ENCODE assay signal across 7 mouse cellular contexts in genomic region chr4:131920141-131920594, GRCm38 (mm10). TPM values are rescaled to one million over a fixed set of nuclear protein-coding genes. Genes with fewer than 3 reads are reported as not detected.
DNase-seq lines count a peak whose midpoint lies in the region; ATAC-seq lines count a peak whose summit lies in the region.

No protein-coding gene starts in this region.

- peaks cover 11% of the 10 kb centered on the region for H3K27me3 ChIP-seq in heart, embryonic 14.5 days (ENCODE audit: control insufficient read depth, insufficient read depth, low read length)
- peaks cover 100% of the 10 kb centered on the region for H3K27me3 ChIP-seq in midbrain, embryonic 12.5 days

- 1% methylated on average over 46 of the region's 51 CpGs for WGBS in heart, embryonic 14.5 days
- 1% methylated on average over 42 of the region's 51 CpGs for WGBS in midbrain, embryonic 12.5 days

- H3K4me1 ChIP-seq in heart, embryonic 14.5 days (ENCODE audit: control insufficient read depth in 2 of 2, insufficient read depth in 2 of 2, low read length in 2 of 2) = peaks cover 51 to 83% of the 10 kb centered on the region in 2 experiments
- peaks cover 55% of the 10 kb centered on the region for H3K4me1 ChIP-seq in midbrain, embryonic 12.5 days

- H3K4me2 ChIP-seq in heart, embryonic 14.5 days (ENCODE audit: low read length) = peak overlapping the region; percentile 88
- peak overlapping the region; percentile 71 for H3K4me2 ChIP-seq in midbrain, embryonic 12.5 days (replicated peaks)

- peak; percentile 69 for DNase-seq in adrenal gland, postnatal 10 days
- DNase-seq in embryo, embryonic 9.5 days (ENCODE audit: extremely low spot score) = peak; percentile 68
- DNase-seq in kidney, postnatal 36 days = peak; percentile 66 to 85
- DNase-seq in left cerebral cortex, postnatal 36 days (ENCODE audit: low spot score in 2 of 2) = no peak

- intact Hi-C loops in left cerebral cortex, postnatal 36 days (cut with DNase I) = no loop called here

- peak overlapping the region; percentile 72 to 75 for H3K4me3 ChIP-seq in heart, embryonic 14.5 days (ENCODE audit: control insufficient read depth in 1 of 2, insufficient read depth in 1 of 2, low read depth in 1 of 2, low read length in 2 of 2)
- peak overlapping the region; percentile 51 for H3K4me3 ChIP-seq in midbrain, embryonic 12.5 days

- peak overlapping the region; percentile 81 for H3K9ac ChIP-seq in heart, embryonic 14.5 days (ENCODE audit: low read length)
- H3K9ac ChIP-seq in midbrain, embryonic 12.5 days (replicated peaks) = peak overlapping the region; percentile 48

- H3K27ac ChIP-seq in heart, embryonic 14.5 days (replicated peaks in 1 of 2; ENCODE audit: control insufficient read depth in 1 of 2, insufficient read depth in 1 of 2, low read depth in 2 of 2, low read length in 2 of 2) = peak overlapping the region; percentile 81 to 91
- H3K27ac ChIP-seq in midbrain, embryonic 12.5 days (replicated peaks) = 0 out of 2 replicates have a peak overlapping the region, but pooled peaks have one; percentile 20

- H3K36me3 ChIP-seq in heart, embryonic 14.5 days (ENCODE audit: control insufficient read depth, insufficient read depth, low read length) = peaks cover 15% of the 10 kb centered on the region
- H3K36me3 ChIP-seq in midbrain, embryonic 12.5 days = peaks cover 18% of the 10 kb centered on the region

- H3K9me3 ChIP-seq in heart, embryonic 14.5 days (ENCODE audit: control insufficient read depth, low read length) = no peaks in the 10 kb centered on the region
- H3K9me3 ChIP-seq in midbrain, embryonic 12.5 days = no peaks in the 10 kb centered on the region

- ATAC-seq in heart, embryonic 14.5 days (ENCODE audit: insufficient number of reproducible peaks, insufficient read depth, low FRiP score, low read depth) = peak; percentile 5; the same call in 1 of the 2 replicates
- ATAC-seq in midbrain, embryonic 12.5 days (ENCODE audit: low FRiP score, low read depth) = no peak
- ATAC-seq in monocyte, adult 5-6 weeks (replicated peaks; ENCODE audit: insufficient number of reproducible peaks, low FRiP score, low TSS enrichment, poor library complexity, severe bottlenecking) = no peak

RNA-seq across cellular contexts. Expression of gene Tmem200b, which starts 1.4 kb away (rescaled TPM):
- total RNA-seq in adrenal gland, postnatal 10 days (2021) = 1 to 10 TPM; 7.4 to 9.4 TPM
- polyA plus RNA-seq in heart, embryonic 14.5 days (2014; fragmentation: Nextera tagmentation; extraction: Ambion mirVana) = 3.6 and 4.3 TPM in 2 replicates
- polyA plus RNA-seq in midbrain, embryonic 12.5 days (2016; fragmentation: Nextera tagmentation; extraction: Ambion mirVana) = 0.64 and 0.99 TPM in 2 replicates
- total RNA-seq in monocyte, adult 5-6 weeks (2017) = 0.39 TPM in 1 of 3 replicates, not detected in the others
- total RNA-seq in left cerebral cortex, postnatal 36 days (2021) = 10 to 100 TPM in 1 of 2 experiments, 1 to 10 TPM in 1; 8.2 to 11.0 TPM

RNA-seq across cellular contexts. Expression of gene Srsf4, which starts 46.8 kb away (rescaled TPM):
- 10 to 100 TPM; 65.9 to 68.7 TPM for total RNA-seq in adrenal gland, postnatal 10 days (2021)
- 63.6 and 69.1 TPM in 2 replicates for polyA plus RNA-seq in heart, embryonic 14.5 days (2014; fragmentation: Nextera tagmentation; extraction: Ambion mirVana)
- polyA plus RNA-seq in midbrain, embryonic 12.5 days (2016; fragmentation: Nextera tagmentation; extraction: Ambion mirVana) = 166 and 167 TPM in 2 replicates
- total RNA-seq in monocyte, adult 5-6 weeks (2017) = 49.3 to 72.8 TPM (median 58.3 TPM) in 3 replicates
- total RNA-seq in left cerebral cortex, postnatal 36 days (2021) = 10 to 100 TPM; 70.3 to 76.8 TPM

Comparison
In these comparisons a context has a peak if more than half of its experiments do, and no peak if none do; other contexts are left out.
1. DNase-seq: peak in adrenal gland, postnatal 10 days (single experiment), embryo, embryonic 9.5 days (single experiment) and kidney, postnatal 36 days (2 of 2); none in left cerebral cortex, postnatal 36 days (0 of 2).